Mouse (Mus musculus) heart, embryonic 15.5 days (tissue): ENCODE data around the gene Mib2. TPM values are rescaled to one million over a fixed set of nuclear protein-coding genes. Genes with fewer than 3 reads are reported as not detected.
"Not testable (repeated sequence)": the region's sequence is repeated elsewhere in the genome, so short reads cannot be mapped to it uniquely, and the experiment has no call there.

Experiments
- ATAC-seq: fragments of 200-750 bp; cut with Nextera tagmentation; replicated peaks from 2 replicates; pipeline ENCODE4 v1.8.0; 2017; ENCODE audit warnings: low read depth, moderate TSS enrichment; ENCODE audit not compliant: insufficient number of reproducible peaks, insufficient read depth, low FRiP score
- H3K27ac ChIP-seq: fragments of 300-500 bp; sonication (generic); 2 replicates; pipeline ENCODE4 v1.5.1; 2015; ENCODE audit warnings: mild to moderate bottlenecking, inconsistent platforms
- H3K27me3 ChIP-seq: fragments of 300-500 bp; sonication (generic); 2 replicates; pipeline ENCODE4 v1.6.1; 2015; ENCODE audit warnings: inconsistent platforms
- H3K36me3 ChIP-seq: fragments of 300-500 bp; sonication (generic); 2 replicates; pipeline ENCODE4 v1.6.1; 2015; ENCODE audit warnings: mild to moderate bottlenecking, inconsistent platforms
- H3K4me1 ChIP-seq: fragments of 300-500 bp; sonication (generic); replicated peaks from 2 replicates; pipeline ENCODE4 v1.6.1; 2015; ENCODE audit warnings: inconsistent platforms
- H3K4me2 ChIP-seq: fragments of 300-500 bp; sonication (generic); 2 replicates; pipeline ENCODE4 v1.6.1; 2015; ENCODE audit warnings: inconsistent platforms, mild to moderate bottlenecking, moderate library complexity
- H3K4me3 ChIP-seq: fragments of 300-500 bp; sonication (generic); 2 replicates; pipeline ENCODE4 v1.5.1; 2015; ENCODE audit warnings: mild to moderate bottlenecking, inconsistent platforms
- H3K9ac ChIP-seq: fragments of 300-500 bp; sonication (generic); 2 replicates; pipeline ENCODE4 v1.6.1; 2015; ENCODE audit warnings: mild to moderate bottlenecking, inconsistent platforms
- H3K9me3 ChIP-seq: fragments of 300-500 bp; sonication (generic); replicated peaks from 2 replicates; pipeline ENCODE4 v1.6.1; 2016; ENCODE audit warnings: inconsistent platforms
- WGBS: fragments of 180-500 bp; shearing (Covaris S2); methylation state at CpG from one replicate; pipeline ENCODE4 v1.1.7; 2015; ENCODE audit warnings: mixed read lengths; 5-methylcytosine and 5-hydroxymethylcytosine counted together
- polyA plus RNA-seq: library from polyadenylated mRNA; unstranded; fragments of >200 nt; fragmentation: Nextera tagmentation; extraction: Ambion mirVana; gene quantifications from 2 replicates; pipeline ENCODE4 v1.2.1, GENCODE M21; 2015

Mib2 gene
- polyA plus RNA-seq, 1 experiment from 2014 or later, result 17.3 TPM

- Histone ChIP-seq H3K36me3 (peaks cover 84% of the 10 kb centered on the region), H3K27me3 (no peaks in the 10 kb centered on the region), H3K27ac (no peak overlapping the region), H3K4me2 (no peak overlapping the region), H3K9ac (no peak overlapping the region), H3K9me3 (no peaks in the 10 kb centered on the region), H3K4me3 (no peak overlapping the region), H3K4me1 (peaks cover 2% of the 10 kb centered on the region; the same call in 1 of the 2 replicates)
- no peak for ATAC-seq
- WGBS, result 72% methylated on average over 5 of the region's 5 CpGs
Observed at GRCm38 (mm10) chr4:155645721-155646120, 23.3 kb downstream of the Mib2 start.

GRCm38 (mm10) chr4:155645308-155645707, 23.7 kb downstream of the Mib2 start, which contains the start of gene Gm10563:
Gm10563 (minus strand) TSS chr4:155645408.
- not testable (repeated sequence) for H3K4me1 ChIP-seq, H3K27me3 ChIP-seq, H3K4me2 ChIP-seq, H3K27ac ChIP-seq, H3K4me3 ChIP-seq, H3K9me3 ChIP-seq, H3K9ac ChIP-seq, ATAC-seq
- WGBS, result 90% methylated on average over 2 of the region's 2 CpGs
- H3K36me3 ChIP-seq, result peaks cover 84% of the 10 kb centered on the region

- 94% methylated on average over 1 of the region's 1 CpGs for WGBS
- Histone ChIP-seq H3K4me2 (no peak overlapping the region), H3K4me3 (no peak overlapping the region), H3K4me1 (no peaks in the 10 kb centered on the region), H3K9me3 (no peaks in the 10 kb centered on the region), H3K9ac (no peak overlapping the region), H3K27me3 (no peaks in the 10 kb centered on the region), H3K36me3 (peaks cover 81% of the 10 kb centered on the region), H3K27ac (no peak overlapping the region)
- ATAC-seq, result no peak
Observed at GRCm38 (mm10) chr4:155643531-155643930, 25.5 kb downstream of the Mib2 start.

- Histone ChIP-seq H3K9ac (no peak overlapping the region), H3K36me3 (peaks cover 87% of the 10 kb centered on the region), H3K4me1 (no peaks in the 10 kb centered on the region), H3K4me3 (no peak overlapping the region), H3K4me2 (no peak overlapping the region), H3K27ac (no peak overlapping the region), H3K9me3 (no peaks in the 10 kb centered on the region), H3K27me3 (no peaks in the 10 kb centered on the region)
- ATAC-seq, result no peak
Observed at GRCm38 (mm10) chr4:155635766-155636499, 33.1 kb downstream of the Mib2 start.

- peaks cover 4% of the 10 kb centered on the region for H3K4me1 ChIP-seq
- peaks cover 73% of the 10 kb centered on the region for H3K36me3 ChIP-seq
- 84% methylated on average over 6 of the region's 6 CpGs for WGBS
- H3K27ac ChIP-seq, result no peak overlapping the region
- no peak overlapping the region for H3K9ac ChIP-seq
- no peak overlapping the region for H3K4me3 ChIP-seq
- no peak overlapping the region for H3K4me2 ChIP-seq
- no peaks in the 10 kb centered on the region for H3K9me3 ChIP-seq
- no peaks in the 10 kb centered on the region for H3K27me3 ChIP-seq
- ATAC-seq, result no peak
Observed at GRCm38 (mm10) chr4:155630267-155630666, 38.7 kb downstream of the Mib2 start.

GRCm38 (mm10) chr4:155624338-155625291, 44.4 kb downstream of the Mib2 start, which contains the start of gene Cdk11b:
Cdk11b (plus strand) TSS chr4:155624854.
- peak; percentile 100 for ATAC-seq
- Histone ChIP-seq H3K27ac (peak within 1 kb of the TSS; percentile 95), H3K4me2 (peak within 1 kb of the TSS; percentile 84), H3K9me3 (no peaks in the 10 kb centered on the region), H3K27me3 (no peaks in the 10 kb centered on the region), H3K4me1 (peaks cover 11% of the 10 kb centered on the region), H3K36me3 (peaks cover 37% of the 10 kb centered on the region), H3K9ac (peak within 1 kb of the TSS; percentile 86), H3K4me3 (peak within 1 kb of the TSS; percentile 96)
- under 1% methylated on average over 84 of the region's 84 CpGs for WGBS

- no peak for ATAC-seq
Observed at GRCm38 (mm10) chr4:155618321-155618720, 50.7 kb downstream of the Mib2 start.

GRCm38 (mm10) chr4:155613264-155613663, 55.7 kb downstream of the Mib2 start:
- Histone ChIP-seq H3K9ac (no peak overlapping the region), H3K9me3 (no peaks in the 10 kb centered on the region), H3K4me1 (no peaks in the 10 kb centered on the region), H3K36me3 (peaks cover 80% of the 10 kb centered on the region), H3K4me3 (no peak overlapping the region), H3K27ac (no peak overlapping the region), H3K4me2 (no peak overlapping the region), H3K27me3 (no peaks in the 10 kb centered on the region)
- 92% methylated on average over 3 of the region's 3 CpGs for WGBS
- no peak for ATAC-seq

More at GRCm38 (mm10) chr4:155618321-155618720, 50.7 kb downstream of the Mib2 start:
- Histone ChIP-seq H3K9ac (no peak overlapping the region), H3K4me3 (no peak overlapping the region), H3K4me2 (no peak overlapping the region), H3K27me3 (no peaks in the 10 kb centered on the region), H3K9me3 (no peaks in the 10 kb centered on the region), H3K36me3 (peaks cover 71% of the 10 kb centered on the region), H3K27ac (no peak overlapping the region), H3K4me1 (0 out of 2 replicates have a peak, but pooled peaks cover under 1% of the 10 kb centered on the region)
- 78% methylated on average over 5 of the region's 5 CpGs for WGBS

GRCm38 (mm10) chr4:155611860-155612259, 57.1 kb downstream of the Mib2 start:
- no peak overlapping the region for H3K4me3 ChIP-seq
- ATAC-seq, result no peak
- H3K4me1 ChIP-seq, result no peaks in the 10 kb centered on the region
- H3K36me3 ChIP-seq, result peaks cover 66% of the 10 kb centered on the region
- no peaks in the 10 kb centered on the region for H3K9me3 ChIP-seq
- no peak overlapping the region for H3K27ac ChIP-seq
- H3K4me2 ChIP-seq, result no peak overlapping the region
- no peaks in the 10 kb centered on the region for H3K27me3 ChIP-seq
- no peak overlapping the region for H3K9ac ChIP-seq
- 80% methylated on average over 3 of the region's 3 CpGs for WGBS

- H3K9me3 ChIP-seq, result no peaks in the 10 kb centered on the region
- H3K4me3 ChIP-seq, result no peak overlapping the region
- H3K36me3 ChIP-seq, result peaks cover 26% of the 10 kb centered on the region; the same call in 1 of the 2 replicates
Observed at GRCm38 (mm10) chr4:155606825-155607224, 62.2 kb downstream of the Mib2 start.

GRCm38 (mm10) chr4:155605132-155605531, 63.9 kb downstream of the Mib2 start:
- Histone ChIP-seq H3K4me2 (no peak overlapping the region), H3K27ac (no peak overlapping the region), H3K9me3 (no peaks in the 10 kb centered on the region), H3K27me3 (no peaks in the 10 kb centered on the region), H3K36me3 (peaks cover 11% of the 10 kb centered on the region; the same call in 1 of the 2 replicates), H3K4me3 (no peak overlapping the region), H3K9ac (no peak overlapping the region), H3K4me1 (peaks cover 15% of the 10 kb centered on the region)
- 96% methylated on average over 4 of the region's 4 CpGs for WGBS
- ATAC-seq, result no peak

More at GRCm38 (mm10) chr4:155606825-155607224, 62.2 kb downstream of the Mib2 start:
- Histone ChIP-seq H3K4me1 (peaks cover 12% of the 10 kb centered on the region), H3K27ac (no peak overlapping the region), H3K9ac (no peak overlapping the region), H3K27me3 (no peaks in the 10 kb centered on the region), H3K4me2 (no peak overlapping the region)
- WGBS, result 80% methylated on average over 2 of the region's 2 CpGs
- no peak for ATAC-seq
